Comparison of ENCODE assay signal across 9 mouse cellular contexts in the genomic region with DNA sequence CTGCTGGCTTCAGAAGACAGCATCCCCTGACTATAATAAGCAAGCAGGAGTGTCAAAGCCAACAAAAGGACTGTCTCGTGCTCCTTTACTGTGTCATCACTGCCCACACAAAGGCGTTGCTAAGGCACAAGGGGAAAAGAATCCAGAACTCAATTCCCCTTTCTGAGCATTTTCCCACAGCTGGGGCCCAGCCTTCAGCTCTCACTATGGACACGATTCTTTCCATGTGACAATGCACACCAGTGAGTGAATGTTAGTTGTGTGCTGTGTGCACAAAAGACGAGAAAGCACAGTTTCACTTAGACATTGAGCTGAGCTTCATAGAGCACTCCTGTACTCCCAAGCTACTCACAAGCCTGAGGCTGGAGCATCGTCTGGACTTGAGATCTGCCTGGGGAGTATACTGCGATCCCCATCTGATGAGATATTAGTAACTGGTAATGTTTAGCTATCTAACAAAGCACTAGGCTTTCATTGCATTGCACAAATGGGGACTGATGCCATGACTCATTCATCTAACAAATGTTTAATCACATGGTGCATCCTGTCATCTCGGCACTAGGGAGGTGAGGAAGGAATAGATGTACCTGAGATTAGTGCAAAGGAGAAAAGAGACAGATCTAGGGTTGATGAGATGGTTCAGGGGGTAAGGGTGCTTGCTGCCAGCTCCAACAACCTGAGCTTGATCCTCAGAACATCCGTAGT. TPM values are rescaled to one million over a fixed set of nuclear protein-coding genes. Genes with fewer than 3 reads are reported as not detected.
DNase-seq lines count a peak whose midpoint lies in the region; TF ChIP-seq lines count a peak whose summit lies in the region.
"Had no signal": no experiment of that assay in that cellular context is flagged by ENCODE, and none has a peak within 500 bp of the region (broad histone marks: within the 10 kb centered on the region; RNA-seq: fewer than 3 reads in every experiment).

No protein-coding gene starts in this region.

- no peaks in the 10 kb centered on the region for H3K9me3 ChIP-seq in hindbrain, embryonic 10.5 days
- H3K9me3 ChIP-seq: heart, embryonic 15.5 days had no signal

- no peaks in the 10 kb centered on the region for H3K36me3 ChIP-seq in hindbrain, embryonic 10.5 days
- H3K36me3 ChIP-seq: heart, embryonic 15.5 days had no signal

- WGBS in hindbrain, embryonic 10.5 days: 32% methylated on average over 8 of the region's 8 CpGs
- 66% methylated on average over 8 of the region's 8 CpGs for WGBS in lung, adult 2 months

- intact Hi-C loops in heart, postnatal 10 days (cut with DNase I): no loop called here
- intact Hi-C loops in heart, postnatal 14 days (cut with DNase I): no loop called here
- intact Hi-C loops in left cerebral cortex, postnatal 4 days (cut with DNase I): no loop called here

- H3K27me3 ChIP-seq in hindbrain, embryonic 10.5 days (ENCODE audit: insufficient read depth, poor library complexity, severe bottlenecking): no peaks in the 10 kb centered on the region

- DNase-seq in heart, postnatal 10 days: peak; percentile 29 to 39
- no peak for DNase-seq in heart, postnatal 14 days
- DNase-seq in hindbrain, embryonic 10.5 days (ENCODE audit: low spot score): peak; percentile 82
- peak; percentile 24 for DNase-seq in left cerebral cortex, postnatal 4 days
- DNase-seq in right cerebral cortex, postnatal 10 days (ENCODE audit: low spot score in 2 of 2): peak; percentile 63 to 75
- DNase-seq in thymus, postnatal 4 days: no peak
- DNase-seq in gastrocnemius, postnatal 10 days: no peak
- DNase-seq in lung, adult 2 months: no peak

- TF ChIP-seq POLR2A in lung, adult 2 months (IDR thresholded peaks at IDR 0.05; ENCODE audit: borderline replicate concordance, extremely low read depth, low read depth, low read length): no peak

- TF ChIP-seq CTCF in lung, adult 2 months (IDR thresholded peaks at IDR 0.05; ENCODE audit: insufficient read depth, low read length): no peak

- H3K4me1 ChIP-seq in hindbrain, embryonic 10.5 days (replicated peaks): peaks cover 46% of the 10 kb centered on the region
- H3K4me1 ChIP-seq in lung, adult 2 months (ENCODE audit: control insufficient read depth, insufficient read depth, low read length): no peaks in the 10 kb centered on the region
- H3K4me1 ChIP-seq: heart, embryonic 15.5 days had no signal

- 0 out of 2 replicates have a peak overlapping the region, but pooled peaks have one; percentile 14 for H3K4me3 ChIP-seq in hindbrain, embryonic 10.5 days
- H3K4me3 ChIP-seq in lung, adult 2 months (replicated peaks; ENCODE audit: extremely low read depth, low read depth, low read length): no peak overlapping the region
- H3K4me3 ChIP-seq: heart, embryonic 15.5 days had no signal

- H3K27ac ChIP-seq in hindbrain, embryonic 10.5 days: peak overlapping the region; percentile 91
- H3K27ac ChIP-seq: heart, embryonic 15.5 days had no signal

RNA-seq across cellular contexts. Expression of gene Cdc42se2, which starts 25.5 kb away (rescaled TPM):
- 10 to 100 TPM; 35.9 to 36.9 TPM for total RNA-seq in heart, postnatal 10 days (2021)
- 10 to 100 TPM; 28.8 to 28.9 TPM for total RNA-seq in heart, postnatal 14 days (2021)
- 212 and 247 TPM in 2 replicates for polyA plus RNA-seq in hindbrain, embryonic 10.5 days (2016; fragmentation: Nextera tagmentation; extraction: Ambion mirVana)
- total RNA-seq in left cerebral cortex, postnatal 4 days (2021): 100 to 1,000 TPM; 104 to 107 TPM
- total RNA-seq in gastrocnemius, postnatal 10 days (2021): 10 to 100 TPM; 22.1 to 22.5 TPM
- polyA plus RNA-seq in lung, adult 2 months (2012; rRNA removed): 45.2 and 67.7 TPM in 2 replicates

RNA-seq across cellular contexts. Expression of gene Lyrm7, which starts 47.8 kb away (rescaled TPM):
- total RNA-seq in heart, postnatal 10 days (2021): 10 to 100 TPM; 24.4 to 27.0 TPM
- 10 to 100 TPM; 28.0 to 29.4 TPM for total RNA-seq in heart, postnatal 14 days (2021)
- 3.0 and 5.2 TPM in 2 replicates for polyA plus RNA-seq in hindbrain, embryonic 10.5 days (2016; fragmentation: Nextera tagmentation; extraction: Ambion mirVana)
- total RNA-seq in left cerebral cortex, postnatal 4 days (2021): 10 to 100 TPM; 17.5 to 26.2 TPM
- total RNA-seq in gastrocnemius, postnatal 10 days (2021): 10 to 100 TPM; 15.8 to 21.1 TPM
- 0.38 and 0.40 TPM in 2 replicates for polyA plus RNA-seq in lung, adult 2 months (2012; rRNA removed)

RNA-seq across cellular contexts. Expression of gene Hint1, which starts 53.2 kb away (rescaled TPM):
- 100 to 1,000 TPM; 304 to 309 TPM for total RNA-seq in heart, postnatal 10 days (2021)
- total RNA-seq in heart, postnatal 14 days (2021): 100 to 1,000 TPM; 259 to 264 TPM
- polyA plus RNA-seq in hindbrain, embryonic 10.5 days (2016; fragmentation: Nextera tagmentation; extraction: Ambion mirVana): 626 and 627 TPM in 2 replicates
- total RNA-seq in left cerebral cortex, postnatal 4 days (2021): 100 to 1,000 TPM; 364 to 423 TPM
- total RNA-seq in gastrocnemius, postnatal 10 days (2021): 100 to 1,000 TPM; 254 to 262 TPM
- 251 and 265 TPM in 2 replicates for polyA plus RNA-seq in lung, adult 2 months (2012; rRNA removed)

Comparison
In these comparisons a context has a peak if more than half of its experiments do, and no peak if none do; other contexts are left out.
1. DNase-seq: peak in heart, postnatal 10 days (2 of 2), hindbrain, embryonic 10.5 days (single experiment), left cerebral cortex, postnatal 4 days (single experiment) and right cerebral cortex, postnatal 10 days (2 of 2); none in heart, postnatal 14 days (0 of 2), thymus, postnatal 4 days (single experiment), gastrocnemius, postnatal 10 days (single experiment) and lung, adult 2 months (single experiment).